Mouse (Mus musculus): ENCODE measurements at regions not wholly inside any gene's neighbourhood (a gene's known extent, or its start where the extent isn't known, plus 50 kb on each side); places are given as distances from the start of the nearest gene placed in this dataset.
A peak's percentile ranks its signal among the peaks of the same experiment; 100 is the strongest.

DNA sequence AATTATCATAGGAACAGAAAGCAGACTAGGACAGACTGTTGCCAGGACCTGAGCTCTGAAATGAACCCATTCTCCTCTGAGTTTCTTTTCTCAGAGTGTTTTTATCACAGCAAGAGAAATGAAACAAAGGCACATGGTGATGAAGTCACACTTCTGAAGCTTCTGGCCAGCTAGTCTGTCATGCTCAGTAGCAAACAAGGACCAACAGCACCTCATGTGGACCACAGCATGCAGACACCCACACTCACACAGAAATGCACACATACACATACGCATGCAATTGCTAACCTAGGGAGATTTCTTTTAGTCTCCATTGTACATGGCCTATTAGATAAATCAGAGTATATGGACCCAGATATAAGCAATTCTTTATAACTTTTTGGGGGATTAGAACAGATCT, 76.3 kb upstream of the Thbs1 start:
- no peak for DNase-seq (ENCODE audit: low spot score)

DNA sequence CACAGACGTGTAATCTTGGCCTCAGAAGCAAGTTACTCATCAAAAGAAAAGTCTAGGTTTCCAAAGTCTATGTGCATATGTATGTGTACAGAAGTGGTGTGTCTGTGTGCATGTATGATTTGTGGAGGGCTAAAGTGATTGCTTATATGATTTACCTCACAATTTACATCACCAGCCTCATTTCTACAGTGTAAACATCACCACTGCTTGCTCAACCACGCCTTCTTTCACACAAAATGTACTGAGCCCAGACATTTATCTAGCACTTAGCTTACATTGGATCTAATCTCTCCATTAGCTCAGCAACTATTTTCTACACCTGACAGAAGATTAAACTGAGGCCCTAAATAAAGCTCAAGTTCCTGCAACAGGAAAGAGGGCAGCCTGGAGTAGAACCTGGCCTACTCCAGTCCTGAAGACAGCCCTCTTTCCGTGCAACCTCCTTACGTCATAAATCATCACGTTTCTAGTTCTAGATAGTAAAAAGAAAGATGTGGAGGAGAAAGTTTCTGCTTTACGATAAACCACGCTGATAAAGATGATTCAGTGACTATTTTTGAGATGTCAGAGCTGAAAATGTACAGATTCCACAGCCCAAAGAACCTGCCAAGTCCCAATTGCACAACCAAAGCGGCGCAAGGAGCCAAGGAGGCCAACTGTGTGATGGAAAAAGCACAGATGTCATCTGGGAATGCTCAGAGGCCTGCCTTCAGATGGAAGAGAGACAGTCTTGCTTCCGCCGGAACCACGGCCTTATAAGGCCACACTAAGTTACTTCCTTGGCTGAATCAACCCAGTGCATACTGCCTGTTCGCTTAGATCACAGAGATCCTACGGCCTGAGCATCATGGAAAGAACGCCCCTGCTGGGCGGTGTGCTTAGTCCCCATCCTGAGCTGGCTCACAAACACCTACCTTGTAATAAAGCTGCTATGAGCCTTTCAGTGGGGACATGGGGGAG, 72.5 kb upstream of the Thbs1 start:
- DNase-seq (ENCODE audit: low spot score) = no peak

DNA sequence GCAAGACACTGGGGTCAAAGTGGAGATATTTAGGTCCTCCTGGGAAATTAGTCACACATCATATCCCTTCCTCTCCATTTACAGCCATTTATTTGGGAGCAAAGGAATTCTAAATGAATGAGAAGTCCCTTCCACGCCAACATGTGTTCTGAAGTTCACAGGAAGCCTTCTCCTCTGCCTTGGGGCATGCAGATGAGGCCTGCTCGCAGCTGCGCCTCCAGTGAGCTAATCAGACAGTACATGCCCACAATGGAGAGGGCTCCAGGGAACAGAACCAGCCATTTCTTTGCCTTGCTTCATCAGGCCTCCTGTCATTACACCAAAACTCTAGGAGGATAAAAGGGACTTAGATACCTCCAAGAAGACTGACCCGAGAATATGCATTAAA, 71.9 kb upstream of the Thbs1 start:
- peak; percentile 6 for DNase-seq (ENCODE audit: low spot score)

DNA sequence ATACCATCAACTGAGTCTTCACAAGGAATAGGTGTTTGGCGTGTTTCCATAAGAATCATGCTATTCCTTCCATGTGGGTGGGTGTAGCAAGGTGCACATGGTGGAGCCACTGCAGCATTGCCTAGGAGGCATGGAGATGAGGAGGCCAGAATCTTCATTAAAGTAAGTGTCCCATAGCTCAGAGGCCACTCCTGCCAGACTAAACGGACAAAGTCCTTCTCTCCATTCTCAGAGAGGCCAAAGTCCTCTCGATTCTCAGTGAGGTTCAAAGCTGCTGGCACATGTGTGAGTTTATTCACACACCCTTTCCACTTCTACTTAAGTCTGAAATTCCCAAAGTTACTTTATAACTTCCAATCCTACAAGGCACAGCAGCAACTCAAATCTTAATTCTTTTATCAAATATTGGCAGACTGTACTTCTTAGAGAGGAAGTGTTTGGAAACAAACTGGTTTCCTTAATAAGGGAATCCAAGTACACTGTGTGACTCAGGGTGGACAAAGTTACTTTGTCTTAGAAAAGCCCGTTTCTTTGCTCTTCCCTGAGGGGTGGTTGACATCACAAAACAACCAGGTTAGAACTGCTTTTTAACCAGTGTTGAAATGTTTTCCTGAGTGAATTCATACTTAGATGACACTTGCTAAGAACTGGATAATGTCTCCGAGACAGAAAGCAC, 69.2 kb upstream of the Thbs1 start:
- no peak for DNase-seq (ENCODE audit: low spot score)

DNA sequence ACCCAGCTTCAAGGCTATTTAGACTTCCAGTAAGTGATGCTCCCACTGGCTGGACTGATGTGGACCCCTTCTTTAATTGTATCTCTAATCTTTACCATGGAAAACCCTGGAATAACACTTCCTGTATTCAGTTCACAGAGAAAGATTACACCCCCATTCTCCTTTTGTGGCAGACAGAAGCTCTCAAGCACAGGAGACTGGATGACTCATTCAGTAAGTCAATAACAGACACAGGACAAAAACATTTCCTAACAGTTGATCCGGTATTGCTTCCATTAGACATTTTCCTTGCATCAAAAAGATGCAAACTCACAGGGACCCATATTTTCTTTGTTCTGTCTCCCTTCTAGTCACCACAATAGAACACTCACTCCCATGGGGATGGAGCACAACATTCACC, 67.0 kb upstream of the Thbs1 start:
- no peak for DNase-seq (ENCODE audit: low spot score)

DNA sequence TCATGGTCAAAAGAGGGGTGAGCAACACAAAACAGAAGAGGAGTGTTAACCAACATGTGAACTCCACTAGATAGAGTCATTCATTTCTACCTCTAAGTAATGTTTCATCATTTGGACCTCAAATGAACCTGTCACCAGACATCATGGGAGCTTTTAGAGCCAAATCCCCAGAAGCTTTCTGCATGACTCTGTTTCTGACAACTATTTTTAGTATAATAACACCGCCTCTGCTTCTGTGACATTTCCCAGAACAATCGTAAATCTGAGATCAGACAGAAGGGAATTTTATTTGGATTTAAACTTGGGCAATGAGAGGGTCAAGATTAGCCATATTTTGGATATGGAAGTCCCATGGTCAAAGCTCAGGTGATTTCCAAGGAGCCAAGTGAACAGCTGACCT, 61.4 kb upstream of the Thbs1 start:
- no peak for DNase-seq (ENCODE audit: low spot score)

DNA sequence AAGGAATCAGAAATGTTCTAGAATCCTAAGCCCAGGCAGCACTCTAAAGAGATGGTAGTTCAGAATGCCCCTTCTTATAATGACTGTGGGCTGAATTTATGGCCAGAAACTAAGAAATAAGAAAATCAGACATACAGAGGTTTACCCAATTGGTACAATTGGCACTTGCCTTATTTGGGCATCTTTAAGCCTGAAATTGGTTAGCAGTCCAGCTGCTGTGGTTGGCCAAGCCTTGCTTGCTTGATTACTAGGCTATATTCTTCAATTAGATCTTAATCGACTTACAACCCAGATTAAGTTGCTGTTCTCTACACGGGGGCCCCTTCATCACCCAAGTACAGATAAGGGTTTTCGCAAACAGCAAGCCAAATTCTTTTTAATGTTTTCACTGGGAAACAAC, 60.1 kb upstream of the Thbs1 start:
- DNase-seq (ENCODE audit: low spot score) = no peak

DNA sequence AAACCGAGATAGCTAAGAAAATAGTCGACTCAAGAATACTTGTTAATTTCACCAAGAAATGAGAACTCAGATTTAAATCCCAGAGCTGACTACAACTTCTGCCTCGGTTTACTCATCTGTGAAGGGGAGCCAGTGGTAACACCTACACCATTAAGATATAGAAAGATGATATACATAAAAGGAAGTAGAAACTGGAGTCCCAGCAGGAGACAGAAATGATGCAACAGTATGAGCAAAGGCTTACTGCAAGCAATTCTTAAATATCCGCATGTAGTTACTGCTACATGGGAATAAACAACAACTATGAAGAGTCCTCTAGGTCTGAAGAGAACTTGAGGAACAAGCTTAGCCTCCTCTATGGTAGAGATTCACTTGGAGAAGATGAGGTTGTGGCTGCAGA, 58.2 kb upstream of the Thbs1 start:
- DNase-seq (ENCODE audit: low spot score) = no peak

DNA sequence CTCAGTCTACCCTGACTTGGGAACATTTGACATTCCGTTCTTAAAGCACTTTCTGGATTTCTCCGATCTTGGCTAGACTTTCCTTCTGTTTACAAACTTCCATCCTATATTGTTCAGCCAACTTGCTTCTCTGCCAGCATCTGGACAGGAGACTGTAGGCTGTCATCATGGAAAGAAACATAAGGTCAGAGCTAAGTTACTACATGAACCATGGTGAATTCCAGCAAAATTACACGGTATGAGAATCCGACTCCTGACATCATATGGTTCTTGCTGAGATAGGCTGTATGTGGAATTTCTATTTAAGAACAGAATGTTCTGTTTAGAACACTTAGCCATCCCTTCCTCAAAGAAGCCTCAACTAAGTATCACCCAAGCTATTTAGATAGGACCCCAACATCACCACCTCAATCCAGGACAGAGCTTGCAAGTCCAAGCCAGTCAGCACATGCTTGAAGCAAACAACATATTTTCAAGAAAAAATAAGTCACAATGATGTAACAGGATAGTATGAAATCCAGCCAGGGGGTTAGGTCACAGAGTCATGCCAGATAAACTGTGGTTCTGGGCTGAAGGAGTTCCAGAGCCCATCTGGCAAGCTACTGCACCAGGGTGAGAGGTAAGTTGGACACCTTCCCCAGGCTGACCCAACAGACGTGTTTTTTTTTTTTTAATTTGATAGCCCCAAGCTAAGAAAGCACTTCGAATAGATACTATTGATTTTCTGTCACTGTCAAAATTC, 52.9 kb upstream of the Thbs1 start:
- DNase-seq (ENCODE audit: low spot score) = no peak

DNA sequence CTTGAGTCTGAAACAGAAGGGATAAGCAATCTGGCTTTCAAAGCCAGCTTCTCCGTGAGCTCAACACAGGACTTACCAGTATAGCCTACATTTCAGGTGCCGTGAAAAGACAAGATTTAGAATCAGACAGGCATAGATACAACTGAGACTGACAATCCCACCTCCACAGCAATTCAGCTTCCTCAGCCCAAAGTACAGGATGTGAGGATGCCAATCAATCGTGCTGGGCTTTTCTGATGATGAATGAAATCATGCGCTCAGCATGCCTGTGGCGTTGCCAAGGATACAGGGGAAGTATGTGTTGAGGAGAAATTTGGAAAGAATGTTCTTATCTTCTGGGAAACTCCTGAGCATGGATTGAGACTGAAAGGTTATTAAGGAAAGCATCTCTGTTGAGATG, 50.4 kb upstream of the Thbs1 start:
- no peak for DNase-seq (ENCODE audit: low spot score)
